ENCODE assay signal across 8 mouse cellular contexts in the genomic region with DNA sequence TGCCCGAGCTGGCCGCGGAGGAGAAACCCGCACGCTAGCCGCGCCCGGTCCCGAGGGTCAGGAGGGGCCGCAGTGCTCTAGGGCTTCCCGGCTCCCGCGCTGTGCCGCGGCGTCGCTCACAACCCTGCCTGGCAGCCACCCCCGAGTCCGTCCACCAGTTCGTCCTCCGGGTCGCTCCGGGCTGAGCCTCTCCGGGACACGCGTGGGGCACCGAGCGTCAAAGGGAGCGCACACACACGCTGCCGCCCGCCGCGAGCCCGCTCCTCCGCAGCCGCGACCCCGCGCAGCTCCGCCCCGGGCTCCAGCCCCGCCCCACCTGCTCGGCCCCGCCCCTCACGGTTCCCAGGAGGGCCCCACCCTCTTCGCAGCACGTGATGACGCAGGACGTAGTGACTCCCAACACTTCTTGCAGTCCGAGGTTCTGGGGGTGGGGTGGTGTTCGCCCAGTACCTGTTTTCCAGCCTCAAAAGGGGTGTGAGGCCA. TPM values are rescaled to one million over a fixed set of nuclear protein-coding genes. Genes with fewer than 3 reads are reported as not detected.
DNase-seq lines count a peak whose midpoint lies in the region; ATAC-seq lines count a peak whose summit lies in the region.

A gene (minus strand): TSS at position 285 of the 483 bp plus-strand sequence.

- H3K36me3 ChIP-seq in midbrain, embryonic 11.5 days (ENCODE audit: control insufficient read depth, insufficient read depth, low read length): no peaks in the 10 kb centered on the region

- peaks cover 7% of the 10 kb centered on the region for H3K27me3 ChIP-seq in midbrain, embryonic 11.5 days (ENCODE audit: control insufficient read depth, insufficient read depth, low read length)

- peak; percentile 73 for DNase-seq in adrenal gland, adult 8-10 months
- DNase-seq in embryo, embryonic 11 days: peak; percentile 89
- peak; percentile 80 for DNase-seq in kidney, adult 11 months
- peak; percentile 82 for DNase-seq in left cerebral cortex, postnatal 4 days
- peak; percentile 98 for DNase-seq in midbrain, embryonic 11.5 days (ENCODE audit: low spot score, missing footprints)
- peak; percentile 83 for DNase-seq in right cerebral cortex, postnatal 4 days
- peak; percentile 91 for DNase-seq in yolk sac, embryonic 10.5 days (ENCODE audit: low spot score)

- intact Hi-C loops in left cerebral cortex, postnatal 4 days (cut with DNase I): loop anchor here (5.0 kb wide), 2 partner anchors 227 to 298 kb away; no protein-coding TSS in a partner anchor

- ATAC-seq in granulocyte monocyte progenitor cell, adult 5-6 weeks (replicated peaks; ENCODE audit: poor library complexity, severe bottlenecking): peak; percentile 89
- ATAC-seq in midbrain, embryonic 11.5 days (ENCODE audit: low FRiP score): peak; percentile 98

- H3K4me1 ChIP-seq in midbrain, embryonic 11.5 days (ENCODE audit: control insufficient read depth, insufficient read depth, low read length): peaks cover 4% of the 10 kb centered on the region; the same call in 1 of the 2 replicates

- peak within 1 kb of the TSS; percentile 61 for H3K9ac ChIP-seq in midbrain, embryonic 11.5 days (ENCODE audit: low read length)

- peak within 1 kb of the TSS; percentile 70 for H3K4me3 ChIP-seq in midbrain, embryonic 11.5 days (ENCODE audit: low read depth, low read length)

- peak within 1 kb of the TSS; percentile 100 for H3K4me2 ChIP-seq in midbrain, embryonic 11.5 days

- H3K27ac ChIP-seq in midbrain, embryonic 11.5 days (ENCODE audit: low read depth, low read length): no peak within 1 kb of the TSS

- under 1% methylated on average over 43 of the region's 52 CpGs for WGBS in midbrain, embryonic 11.5 days

- H3K9me3 ChIP-seq in midbrain, embryonic 11.5 days (ENCODE audit: control insufficient read depth, low read length): no peaks in the 10 kb centered on the region

RNA-seq across cellular contexts. Expression of the gene that starts here (rescaled TPM):
- total RNA-seq in adrenal gland, adult 8-10 months (2022): 1 to 10 TPM; 2.9 to 5.6 (median 4.0) TPM
- 2.5 and 3.8 TPM in 2 replicates for total RNA-seq in granulocyte monocyte progenitor cell, adult 5-6 weeks (2014; fragmentation: Nextera tagmentation)
- 1.3 and 1.5 TPM in 2 replicates for total RNA-seq in granulocyte monocyte progenitor cell, adult 5-6 weeks (2017)
- 10 to 100 TPM in 1 of 2 experiments, 1 to 10 TPM in 1; 8.8 to 11.5 TPM for total RNA-seq in left cerebral cortex, postnatal 4 days (2021)
- 2.0 and 2.1 TPM in 2 replicates for polyA plus RNA-seq in midbrain, embryonic 11.5 days (2014; fragmentation: Nextera tagmentation; extraction: Ambion mirVana)
